Mouse (Mus musculus) liver, postnatal 0 days (tissue): ENCODE results near the gene Stradb. TPM values are rescaled to one million over a fixed set of nuclear protein-coding genes. Genes with fewer than 3 reads are reported as not detected.
A peak's percentile ranks its signal among the peaks of the same experiment; 100 is the strongest.

Source experiments
- ATAC-seq: fragments of 200-750 bp; cut with Nextera tagmentation; 2 replicates; pipeline ENCODE4 v1.8.0; 2017; ENCODE audit warnings: mild to moderate bottlenecking, moderate library complexity
- DNase-seq: peaks from one replicate; pipeline ENCODE4 v3.0.0-alpha.2; 2016
- H3K27ac ChIP-seq: fragments of 300-500 bp; sonication (generic); 2 replicates; pipeline ENCODE4 v1.5.1; 2014; ENCODE audit warnings: antibody characterized with exemption, moderate library complexity, mild to moderate bottlenecking, low read depth
- H3K27me3 ChIP-seq: fragments of 300-500 bp; sonication (generic); 2 replicates; pipeline ENCODE4 v1.6.1; 2014; ENCODE audit warnings: low read length, control low read depth, mixed read lengths; ENCODE audit not compliant: insufficient read depth
- H3K36me3 ChIP-seq: fragments of 300-500 bp; sonication (generic); replicated peaks from 2 replicates; pipeline ENCODE4 v1.6.1; 2014; ENCODE audit warnings: mild to moderate bottlenecking, control low read depth, low read length, moderate library complexity, mixed read lengths; ENCODE audit not compliant: insufficient read depth
- H3K4me1 ChIP-seq: fragments of 300-500 bp; sonication (generic); 2 replicates; pipeline ENCODE4 v1.6.1; 2014; ENCODE audit warnings: antibody characterized with exemption, mild to moderate bottlenecking, control low read depth; ENCODE audit not compliant: insufficient read depth
- H3K4me2 ChIP-seq: fragments of 300-500 bp; sonication (generic); 2 replicates; pipeline ENCODE4 v1.6.1; 2014; ENCODE audit warnings: low read depth, mild to moderate bottlenecking, low read length, moderate library complexity, mixed read lengths
- H3K4me3 ChIP-seq: fragments of 300-500 bp; sonication (generic); 2 replicates; pipeline ENCODE4 v1.5.1; 2014; ENCODE audit warnings: low read depth, low read length
- H3K9ac ChIP-seq: fragments of 300-500 bp; sonication (generic); replicated peaks from 2 replicates; pipeline ENCODE4 v1.6.1; 2014; ENCODE audit warnings: mild to moderate bottlenecking, moderate library complexity
- H3K9me3 ChIP-seq: fragments of 300-500 bp; sonication (generic); 2 replicates; pipeline ENCODE4 v1.6.1; 2016; ENCODE audit warnings: mild to moderate bottlenecking, control low read depth, low read length, mixed read lengths
- CTCF ChIP-seq: sonication (generic); IDR thresholded peaks from 2 replicates; pipeline ENCODE4 v1.5.1; 2016; ENCODE audit warnings: antibody characterized with exemption, low read depth
- EP300 ChIP-seq: IDR thresholded peaks from 2 replicates; pipeline ENCODE4 v1.6.1; 2016; ENCODE audit warnings: antibody characterized with exemption, low read depth, mild to moderate bottlenecking
- WGBS: fragments of 180-500 bp; shearing (Covaris S2); extraction: QIAGEN DNeasy Blood & Tissue Kit; methylation state at CpG from one replicate; pipeline ENCODE4 v1.1.7; 2014; ENCODE audit not compliant: insufficient replicate concordance; 5-methylcytosine and 5-hydroxymethylcytosine counted together
- polyA plus RNA-seq: library from polyadenylated mRNA; unstranded; fragments of >200 nt; fragmentation: Nextera tagmentation; extraction: Ambion mirVana; gene quantifications from 2 replicates; pipeline ENCODE4 v1.2.1, GENCODE M21; 2015

Stradb gene
- polyA plus RNA-seq, 1 experiment from 2014 or later, result 29.1 TPM

- Histone ChIP-seq H3K27me3 (no peaks in the 10 kb centered on the region), H3K27ac (no peak overlapping the region), H3K9me3 (no peaks in the 10 kb centered on the region), H3K4me3 (no peak overlapping the region), H3K36me3 (peaks cover 39% of the 10 kb centered on the region), H3K9ac (no peak overlapping the region), H3K4me1 (no peaks in the 10 kb centered on the region), H3K4me2 (no peak overlapping the region)
- TF ChIP-seq EP300 (no peak), CTCF (no peak)
- no peak for ATAC-seq
- DNase-seq, result no peak
- WGBS, result 56% methylated on average over 5 of the region's 5 CpGs
Observed at GRCm38 (mm10) chr1:58995313-58995712, 22.0 kb downstream of the Stradb start.

- 35% methylated on average over 4 of the region's 4 CpGs for WGBS
- H3K9me3 ChIP-seq, result no peaks in the 10 kb centered on the region
- no peak for ATAC-seq
- no peak overlapping the region for H3K27ac ChIP-seq
- H3K9ac ChIP-seq, result no peak overlapping the region
- H3K4me2 ChIP-seq, result no peak overlapping the region
- H3K27me3 ChIP-seq, result no peaks in the 10 kb centered on the region
- DNase-seq, result no peak
- H3K36me3 ChIP-seq, result no peaks in the 10 kb centered on the region
- H3K4me3 ChIP-seq, result no peak overlapping the region
- TF ChIP-seq CTCF (peak; percentile 48; the same call in 1 of the 2 replicates), EP300 (no peak)
- H3K4me1 ChIP-seq, result no peaks in the 10 kb centered on the region
Observed at GRCm38 (mm10) chr1:59009250-59009649, 35.9 kb downstream of the Stradb start.

- no peak overlapping the region for H3K4me3 ChIP-seq
- no peak overlapping the region for H3K4me2 ChIP-seq
- no peak for DNase-seq
- no peaks in the 10 kb centered on the region for H3K4me1 ChIP-seq
- 75% methylated on average over 3 of the region's 3 CpGs for WGBS
- H3K27ac ChIP-seq, result no peak overlapping the region
- H3K27me3 ChIP-seq, result no peaks in the 10 kb centered on the region
- TF ChIP-seq CTCF (no peak), EP300 (no peak)
- no peaks in the 10 kb centered on the region for H3K36me3 ChIP-seq
- 0 out of 2 replicates have a peak, but pooled peaks cover 2% of the 10 kb centered on the region for H3K9me3 ChIP-seq
- no peak overlapping the region for H3K9ac ChIP-seq
- ATAC-seq, result no peak
Observed at GRCm38 (mm10) chr1:59021556-59021955, 48.2 kb downstream of the Stradb start.

DNA sequence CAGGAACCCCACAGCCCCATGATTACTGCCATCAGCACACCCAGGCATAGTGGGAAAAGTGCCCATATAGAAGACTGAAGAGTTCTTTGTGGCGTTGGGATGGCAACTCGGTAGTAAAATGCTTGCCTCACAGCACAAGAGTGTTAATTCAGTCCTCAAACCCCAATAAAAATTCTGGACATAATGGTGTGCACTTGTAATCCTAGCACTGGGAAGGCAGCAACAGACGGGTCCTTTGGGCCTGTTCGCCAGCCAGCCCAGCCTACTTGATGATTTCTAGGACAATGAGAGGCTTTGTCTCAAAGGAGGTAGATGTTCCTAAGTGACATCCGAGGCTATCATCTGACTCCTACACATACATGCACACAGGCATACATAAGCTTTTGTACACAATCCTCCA lies 64.4 kb downstream of the Stradb start:
- no peak overlapping the region for H3K9ac ChIP-seq
- no peaks in the 10 kb centered on the region for H3K36me3 ChIP-seq
- H3K9me3 ChIP-seq, result no peaks in the 10 kb centered on the region
- no peak for ATAC-seq
- TF ChIP-seq CTCF (no peak), EP300 (no peak)
- DNase-seq, result no peak
- no peaks in the 10 kb centered on the region for H3K27me3 ChIP-seq
- no peak overlapping the region for H3K4me3 ChIP-seq
- H3K4me1 ChIP-seq, result no peaks in the 10 kb centered on the region
- 79% methylated on average over 5 of the region's 5 CpGs for WGBS
- H3K27ac ChIP-seq, result no peak overlapping the region
- no peak overlapping the region for H3K4me2 ChIP-seq

Other genes starting within 250 kb of the Stradb start
- gene Casp8, start 178.1 kb upstream of the Stradb start, polyA plus RNA-seq, result 21.6 and 21.8 TPM in 2 replicates
- 17.7 and 22.8 TPM in 2 replicates for gene Trak2, start 92 bp upstream of the Stradb start, polyA plus RNA-seq
- gene C2cd6, start 121.4 kb downstream of the Stradb start, polyA plus RNA-seq, result not detected in 2 replicates
- 4.2 and 5.4 TPM in 2 replicates for gene Tmem237, start 146.9 kb downstream of the Stradb start, polyA plus RNA-seq
- gene Mpp4, start 189.9 kb downstream of the Stradb start, polyA plus RNA-seq, result 0.28 and 0.31 TPM in 2 replicates